Mouse (Mus musculus): ENCODE measurements around the gene Rgs6. TPM values are rescaled to one million over a fixed set of nuclear protein-coding genes. Genes with fewer than 3 reads are reported as not detected.
A peak's percentile ranks its signal among the peaks of the same experiment; 100 is the strongest.

Gene Rgs6
- polyA plus RNA-seq, 1 experiment, result 8.0 TPM

- TF ChIP-seq CTCF (IDR thresholded peaks at IDR 0.05; ENCODE audit: borderline replicate concordance, extremely low read depth, insufficient read depth, insufficient read length), result no peak
- peak; percentile 59 for DNase-seq (ENCODE audit: low read depth)
Measured at GRCm38 (mm10) chr12:82985300-82985699, 397.2 kb downstream of the Rgs6 start.

GRCm38 (mm10) chr12:82987661-82988060, 399.6 kb downstream of the Rgs6 start:
- no peak for TF ChIP-seq POLR2A (IDR thresholded peaks at IDR 0.05; ENCODE audit: borderline replicate concordance, extremely low read depth, insufficient read depth, insufficient read length, poor library complexity, severe bottlenecking)
- TF ChIP-seq CTCF (IDR thresholded peaks at IDR 0.05; ENCODE audit: borderline replicate concordance, extremely low read depth, insufficient read depth, insufficient read length), result no peak

GRCm38 (mm10) chr12:82993905-82994304, 405.8 kb downstream of the Rgs6 start:
- peak; percentile 87 for DNase-seq (ENCODE audit: low read depth)
- TF ChIP-seq POLR2A (IDR thresholded peaks at IDR 0.05; ENCODE audit: borderline replicate concordance, extremely low read depth, insufficient read depth, insufficient read length, poor library complexity, severe bottlenecking), result no peak
- no peak for TF ChIP-seq CTCF (IDR thresholded peaks at IDR 0.05; ENCODE audit: borderline replicate concordance, extremely low read depth, insufficient read depth, insufficient read length)

More at GRCm38 (mm10) chr12:82987661-82988060, 399.6 kb downstream of the Rgs6 start:
- no peak for DNase-seq (ENCODE audit: low read depth)

- peak; percentile 72 for DNase-seq (ENCODE audit: low read depth)
- TF ChIP-seq CTCF (IDR thresholded peaks at IDR 0.05; ENCODE audit: borderline replicate concordance, extremely low read depth, insufficient read depth, insufficient read length) (no peak), POLR2A (IDR thresholded peaks at IDR 0.05; ENCODE audit: borderline replicate concordance, extremely low read depth, insufficient read depth, insufficient read length, poor library complexity, severe bottlenecking) (no peak)
Measured at GRCm38 (mm10) chr12:82996775-82997174, 408.7 kb downstream of the Rgs6 start.

GRCm38 (mm10) chr12:82998682-82999332, 410.7 kb downstream of the Rgs6 start:
- no peak for DNase-seq (ENCODE audit: low read depth)
- no peak for TF ChIP-seq POLR2A (IDR thresholded peaks at IDR 0.05; ENCODE audit: borderline replicate concordance, extremely low read depth, insufficient read depth, insufficient read length, poor library complexity, severe bottlenecking)
- TF ChIP-seq CTCF (IDR thresholded peaks at IDR 0.05; ENCODE audit: borderline replicate concordance, extremely low read depth, insufficient read depth, insufficient read length), result no peak

GRCm38 (mm10) chr12:82999333-83000032, 411.4 kb downstream of the Rgs6 start:
- TF ChIP-seq POLR2A (IDR thresholded peaks at IDR 0.05; ENCODE audit: borderline replicate concordance, extremely low read depth, insufficient read depth, insufficient read length, poor library complexity, severe bottlenecking) (no peak), CTCF (IDR thresholded peaks at IDR 0.05; ENCODE audit: borderline replicate concordance, extremely low read depth, insufficient read depth, insufficient read length) (no peak)
- peak; percentile 37 for DNase-seq (ENCODE audit: low read depth)

- no peak for DNase-seq (ENCODE audit: low read depth)
- TF ChIP-seq CTCF (IDR thresholded peaks at IDR 0.05; ENCODE audit: borderline replicate concordance, extremely low read depth, insufficient read depth, insufficient read length) (no peak), POLR2A (IDR thresholded peaks at IDR 0.05; ENCODE audit: borderline replicate concordance, extremely low read depth, insufficient read depth, insufficient read length, poor library complexity, severe bottlenecking) (no peak)
Measured at GRCm38 (mm10) chr12:83000033-83000570, 412.0 kb downstream of the Rgs6 start.

- TF ChIP-seq CTCF (IDR thresholded peaks at IDR 0.05; ENCODE audit: borderline replicate concordance, extremely low read depth, insufficient read depth, insufficient read length) (no peak), POLR2A (IDR thresholded peaks at IDR 0.05; ENCODE audit: borderline replicate concordance, extremely low read depth, insufficient read depth, insufficient read length, poor library complexity, severe bottlenecking) (no peak)
Measured at GRCm38 (mm10) chr12:83000957-83001356, 412.9 kb downstream of the Rgs6 start.

GRCm38 (mm10) chr12:83004014-83004682, 416.1 kb downstream of the Rgs6 start:
- TF ChIP-seq POLR2A (IDR thresholded peaks at IDR 0.05; ENCODE audit: borderline replicate concordance, extremely low read depth, insufficient read depth, insufficient read length, poor library complexity, severe bottlenecking), result no peak
- no peak for TF ChIP-seq CTCF (IDR thresholded peaks at IDR 0.05; ENCODE audit: borderline replicate concordance, extremely low read depth, insufficient read depth, insufficient read length)
- DNase-seq (ENCODE audit: low read depth), result no peak

More at GRCm38 (mm10) chr12:83000957-83001356, 412.9 kb downstream of the Rgs6 start:
- DNase-seq (ENCODE audit: low read depth), result no peak

- no peak for DNase-seq (ENCODE audit: low read depth)
- TF ChIP-seq CTCF (IDR thresholded peaks at IDR 0.05; ENCODE audit: borderline replicate concordance, extremely low read depth, insufficient read depth, insufficient read length) (no peak), POLR2A (IDR thresholded peaks at IDR 0.05; ENCODE audit: borderline replicate concordance, extremely low read depth, insufficient read depth, insufficient read length, poor library complexity, severe bottlenecking) (no peak)
Measured at GRCm38 (mm10) chr12:83011056-83011565, 423.0 kb downstream of the Rgs6 start.

All from brain, embryonic 14.5 days (tissue).